Mouse (Mus musculus) heart, postnatal 4 days (tissue): Measurements from ENCODE around the gene Vmn1r113. TPM values are rescaled to one million over a fixed set of nuclear protein-coding genes. Genes with fewer than 3 reads are reported as not detected.
"Not testable (repeated sequence)": the region's sequence is repeated elsewhere in the genome, so short reads cannot be mapped to it uniquely, and the experiment has no call there.

ENCODE experiments used
- DNase-seq: peaks from one replicate; pipeline ENCODE4 v3.0.0; 2021
- total RNA-seq, 2 experiments: library from RNA; stranded (reverse); gene quantifications; 2 replicates each; pipeline ENCODE4 v1.2.3; 2021

Gene Vmn1r113
- total RNA-seq = not detected

DNA sequence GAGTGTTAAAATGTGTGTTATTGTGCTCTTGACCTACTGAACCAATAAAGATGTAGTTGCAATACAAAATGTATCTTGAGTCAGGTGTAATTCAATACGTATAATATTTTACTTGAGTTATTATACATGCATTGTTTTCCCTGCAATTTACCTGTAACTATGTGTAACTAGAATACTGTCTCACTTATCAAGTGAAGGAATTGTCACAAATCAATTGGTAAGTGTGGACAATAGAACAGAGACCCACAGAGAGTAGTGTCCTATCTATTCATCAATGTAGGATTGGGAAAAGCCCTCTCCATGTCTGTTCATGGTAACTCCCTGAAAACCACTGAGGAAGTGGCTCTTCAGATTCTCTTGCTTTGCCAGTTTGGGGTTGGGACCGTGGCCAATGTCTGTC lies at the start of gene Vmn1r113:
Gene Vmn1r113, plus strand, starts transcription at position 301 of the 400 bp plus-strand sequence.
- DNase-seq = not testable (repeated sequence)

DNA sequence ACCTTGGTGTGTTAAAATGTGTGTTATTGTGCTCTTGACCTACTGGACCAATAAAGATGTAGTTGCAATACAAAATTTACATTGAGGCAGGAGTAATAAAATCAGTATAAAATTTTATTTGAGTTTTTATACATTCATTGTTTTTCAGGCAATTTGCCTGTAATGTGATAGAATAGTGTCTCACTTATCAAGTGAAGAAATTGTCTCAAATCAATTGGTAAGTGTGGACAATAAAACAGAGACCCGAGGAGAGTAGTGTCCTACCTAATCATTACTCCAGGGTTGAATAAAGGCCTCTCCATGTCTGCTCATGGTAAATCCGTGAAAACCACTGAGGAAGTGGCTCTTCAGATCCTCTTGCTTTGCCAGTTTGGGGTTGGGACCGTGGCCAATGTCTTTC lies 16.2 kb upstream of the Vmn1r113 start, which contains the start of gene Vmn1r112:
Gene Vmn1r112, plus strand, starts transcription at position 301 of the 400 bp plus-strand sequence.
- DNase-seq = not testable (repeated sequence)

DNA sequence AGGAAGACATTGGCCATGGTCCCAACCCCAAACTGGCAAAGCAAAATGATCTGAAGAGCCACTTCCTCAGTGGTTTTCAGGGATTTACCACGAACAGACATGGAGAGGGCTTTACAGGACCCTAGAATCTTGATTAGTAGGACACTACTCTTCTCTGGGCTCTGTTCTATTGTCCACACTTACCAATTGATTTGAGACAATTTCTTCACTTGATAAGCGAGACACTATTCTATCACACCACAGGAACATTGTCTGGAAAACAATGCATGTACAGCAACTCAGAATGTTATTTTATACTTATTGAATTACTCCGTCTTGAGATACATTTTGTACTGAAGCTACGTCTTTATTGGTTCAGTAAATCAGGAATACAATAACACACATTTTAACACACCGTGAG lies 25.0 kb downstream of the Vmn1r113 start, which contains the start of gene Vmn1r114:
Gene Vmn1r114, minus strand, starts transcription at position 101 of the 400 bp plus-strand sequence.
- DNase-seq = not testable (repeated sequence)

Other genes with a start within 250 kb of the Vmn1r113 start
- gene Gm5726, start 241.5 kb upstream of the Vmn1r113 start, total RNA-seq = not detected
- not detected for gene Gm4141, start 211.0 kb upstream of the Vmn1r113 start, total RNA-seq
- not detected for gene Gm4513, start 188.3 kb upstream of the Vmn1r113 start, total RNA-seq
- not detected for gene Vmn1r107, start 118.4 kb upstream of the Vmn1r113 start, total RNA-seq
- gene Vmn1r111, start 84.1 kb upstream of the Vmn1r113 start, total RNA-seq = not detected
- gene Gm10668, start 56.7 kb upstream of the Vmn1r113 start, total RNA-seq = not detected
- not detected for gene Vmn1r112, start 16.1 kb upstream of the Vmn1r113 start, total RNA-seq
- not detected for gene Vmn1r114, start 24.9 kb downstream of the Vmn1r113 start, total RNA-seq
- gene Vmn1r115, start 57.7 kb downstream of the Vmn1r113 start, total RNA-seq = not detected
- gene Vmn1r116, start 85.0 kb downstream of the Vmn1r113 start, total RNA-seq = not detected
- gene Vmn1r117, start 96.8 kb downstream of the Vmn1r113 start, total RNA-seq = not detected
- not detected for gene Vmn1r118, start 125.1 kb downstream of the Vmn1r113 start, total RNA-seq
- gene Vmn1r119, start 225.2 kb downstream of the Vmn1r113 start, total RNA-seq = not detected